Mouse (Mus musculus): ENCODE results near the gene Gnb2.

DNA sequence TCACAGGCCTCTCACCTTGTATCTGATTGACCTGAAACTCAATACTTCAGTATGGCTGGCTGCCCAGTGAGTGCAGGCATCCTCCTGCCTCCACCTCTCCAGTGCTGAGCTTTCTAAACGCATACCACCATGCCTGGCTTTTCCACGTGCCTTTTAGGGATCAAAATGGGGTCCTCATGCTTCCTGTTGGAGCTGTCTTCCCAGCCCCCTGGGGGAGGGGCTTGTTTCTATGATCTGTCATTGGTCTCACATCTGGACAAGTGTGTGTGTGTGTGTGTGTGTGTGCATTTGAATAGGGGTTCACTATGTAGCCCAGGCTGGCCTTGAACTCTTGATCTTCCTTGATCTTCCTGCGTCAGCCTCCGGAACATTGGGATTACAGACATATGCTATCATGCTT is 4.2 kb upstream of the Gnb2 start:
- TF ChIP-seq POLR2A (IDR thresholded peaks at IDR 0.05; ENCODE audit: low read depth, low read length) = no peak
- no peak for TF ChIP-seq CTCF (IDR thresholded peaks at IDR 0.05; ENCODE audit: extremely low read depth, insufficient read depth, insufficient read length, insufficient replicate concordance)
